Mouse (Mus musculus): ENCODE data around the gene Uggt1.

The Uggt1 gene

DNA sequence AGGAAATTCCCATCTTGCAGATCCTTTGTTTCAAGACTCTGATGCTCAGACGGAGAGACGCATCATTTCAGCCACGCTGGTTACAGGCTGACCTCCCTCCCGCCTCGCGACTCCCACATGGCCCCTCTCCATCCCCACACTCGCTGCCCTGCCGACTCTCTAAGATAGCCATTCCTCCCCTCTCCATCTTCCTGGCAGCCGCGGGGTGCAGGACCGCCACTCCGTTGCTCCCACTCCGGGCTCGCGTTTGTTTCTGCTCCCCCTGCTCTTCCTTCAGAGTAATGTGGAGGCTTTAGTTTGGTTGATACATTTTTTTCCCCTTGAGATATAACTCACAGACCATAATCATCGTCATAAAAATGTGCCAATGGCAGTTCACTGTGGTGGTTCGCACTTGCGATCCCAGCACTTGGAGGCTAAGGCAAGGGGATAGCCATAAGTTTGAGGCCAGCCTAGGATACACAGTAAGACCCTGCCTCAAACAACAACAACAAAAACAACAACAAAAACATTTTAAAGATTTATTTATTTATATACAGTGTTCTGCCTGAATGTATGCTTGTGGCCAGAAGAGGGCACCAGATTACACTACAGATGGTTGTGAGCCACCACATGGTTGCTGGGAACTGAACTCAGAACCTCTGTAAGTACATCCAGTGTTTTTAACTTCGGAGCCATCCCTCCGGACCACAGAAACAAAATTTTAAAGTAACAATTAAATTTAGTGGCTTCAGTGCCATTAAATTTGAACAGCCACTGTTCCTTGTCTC is 11.5 kb upstream of the Uggt1 start:
- no peak for DNase-seq

DNA sequence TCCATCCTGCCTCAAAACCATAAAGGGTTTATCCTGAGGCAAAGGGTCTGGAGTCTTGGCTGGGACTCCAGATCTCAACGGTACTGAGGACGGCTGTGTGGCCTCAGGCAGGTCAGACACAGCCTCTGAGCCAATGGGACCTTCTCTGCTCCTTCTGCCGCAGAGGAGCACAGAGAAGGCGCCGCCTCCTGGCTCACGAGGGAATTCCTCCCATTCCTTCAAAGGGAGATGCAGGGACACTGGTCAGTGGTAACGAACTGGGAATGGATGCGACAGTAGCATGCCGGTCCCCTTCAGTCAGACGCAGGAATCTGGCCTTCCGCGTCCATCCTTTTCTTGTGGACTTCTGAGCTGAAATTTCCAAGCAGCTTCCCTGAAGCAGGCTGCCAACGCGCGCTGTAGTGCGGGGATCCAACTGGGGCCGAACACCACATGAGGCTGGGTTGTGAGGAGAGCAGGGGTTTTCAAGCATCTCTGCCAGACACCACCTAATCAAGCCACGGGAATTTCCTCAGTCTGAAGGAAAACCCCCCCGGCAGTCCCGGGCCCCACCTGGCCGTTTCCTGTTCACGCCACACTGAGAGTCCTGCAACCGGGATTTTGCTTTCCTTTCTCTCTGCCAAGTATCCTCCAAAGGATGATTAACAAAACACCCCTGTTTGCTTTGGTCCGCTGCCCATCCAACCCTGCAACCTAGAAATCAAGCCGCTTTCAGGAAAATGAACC is 10.3 kb upstream of the Uggt1 start:
- peak; percentile 65 for DNase-seq

DNA sequence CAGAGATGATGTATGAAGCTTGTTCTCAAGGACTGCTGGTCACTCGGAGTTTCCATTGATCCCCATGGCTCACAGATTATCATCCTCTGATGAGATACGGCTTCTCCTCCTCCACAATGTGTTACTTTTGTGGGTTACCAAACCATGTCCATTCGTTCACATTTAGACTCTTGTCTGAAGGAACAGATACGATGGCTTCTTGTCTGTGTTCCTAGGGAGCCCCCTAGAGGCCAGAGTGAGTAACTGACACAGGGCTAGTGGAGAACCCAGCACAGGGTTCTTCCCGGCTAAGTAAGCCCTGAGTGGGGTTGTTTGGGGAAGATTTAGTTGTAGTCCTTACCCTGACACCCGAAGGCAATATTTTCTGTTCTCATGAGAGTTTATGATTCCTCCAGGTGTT is 8.3 kb upstream of the Uggt1 start:
- DNase-seq, result peak; percentile 62

DNA sequence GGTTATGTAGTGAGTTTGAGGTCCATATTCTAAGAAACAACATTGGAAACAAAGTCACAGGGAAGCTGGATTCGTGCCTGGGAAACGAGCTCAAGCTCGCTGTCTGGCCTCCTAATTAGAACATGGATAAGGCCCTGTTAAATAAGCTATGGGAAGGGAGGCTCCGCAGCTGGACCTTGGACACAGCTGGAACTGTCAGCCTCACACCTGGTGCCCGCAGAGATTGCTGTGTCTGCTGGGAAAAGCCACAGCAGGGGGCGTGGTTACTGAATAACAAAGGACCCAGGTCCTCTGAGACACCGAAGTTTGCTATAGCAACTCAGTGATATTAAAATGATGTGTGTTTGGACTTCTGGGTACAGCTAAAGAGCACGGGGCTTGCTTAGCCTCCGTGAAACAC is 6.9 kb upstream of the Uggt1 start:
- no peak for DNase-seq

DNA sequence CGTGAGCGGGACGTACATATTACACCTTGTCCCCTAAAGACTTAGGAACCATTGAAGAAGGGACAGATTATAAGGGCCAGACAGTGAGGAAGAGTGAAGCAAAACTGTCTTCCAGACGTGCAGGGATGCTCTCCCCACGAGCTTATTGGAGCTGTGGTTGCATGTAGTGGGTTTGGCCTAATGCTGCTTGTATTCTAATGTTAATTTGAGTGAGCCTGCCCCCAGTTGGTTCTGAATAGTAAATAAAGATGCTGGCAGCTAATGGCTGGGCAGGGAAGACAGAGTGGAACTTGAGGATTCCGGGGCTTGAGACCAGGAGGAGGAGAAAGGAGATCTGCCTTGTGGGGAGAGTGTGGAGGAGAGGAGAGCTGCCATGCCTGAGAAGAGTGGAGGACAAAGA is 2.2 kb upstream of the Uggt1 start:
- DNase-seq, result no peak

DNA sequence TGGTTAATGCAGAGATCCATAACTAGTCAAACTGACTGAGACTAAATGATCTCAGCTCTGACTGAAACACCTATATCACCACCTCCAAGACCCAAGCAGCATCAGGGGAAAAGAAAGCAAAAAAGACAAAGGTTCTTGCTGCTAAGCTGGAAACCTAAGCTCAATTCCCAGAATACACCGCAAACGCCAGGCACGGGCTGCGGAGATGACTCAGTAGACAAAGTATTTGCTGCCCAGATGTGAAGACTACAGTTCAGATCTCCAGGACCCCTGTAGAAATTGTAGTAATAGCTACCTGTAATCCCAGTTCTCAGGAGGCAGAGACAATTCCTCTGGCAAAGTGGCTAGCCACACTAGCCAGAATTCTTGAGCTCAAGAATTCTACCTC is 302 bp upstream of the Uggt1 start:
- no peak for DNase-seq

DNA sequence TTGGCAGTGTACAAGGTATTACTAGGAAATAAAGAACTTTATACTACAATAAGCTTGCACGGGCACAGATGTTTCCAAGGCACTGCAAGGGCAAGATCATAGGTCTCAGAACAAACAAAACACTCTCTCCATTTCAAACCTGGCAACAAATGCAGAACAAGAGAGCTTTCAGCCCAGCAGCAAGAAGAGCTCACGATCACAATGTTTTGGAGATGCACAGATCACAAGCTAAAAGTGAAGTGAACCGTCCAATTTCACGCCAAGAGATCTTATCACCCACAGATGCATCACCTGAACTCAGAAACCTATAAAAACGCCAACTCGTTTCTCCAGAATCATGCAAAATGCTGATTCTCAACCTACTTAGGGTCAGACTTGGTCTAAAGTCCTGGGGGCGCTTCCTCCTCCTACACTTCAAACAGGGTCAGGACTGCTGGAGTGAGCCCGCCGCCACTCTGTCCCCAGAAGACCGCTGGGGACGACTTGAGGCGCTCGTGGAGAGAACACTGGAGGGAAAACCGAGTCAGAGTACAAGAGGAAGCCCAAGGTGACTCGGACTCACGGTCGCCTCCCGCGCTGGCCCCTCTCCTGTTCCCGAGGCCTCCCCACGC is 968 bp downstream of the Uggt1 start:
- DNase-seq, result no peak

DNA sequence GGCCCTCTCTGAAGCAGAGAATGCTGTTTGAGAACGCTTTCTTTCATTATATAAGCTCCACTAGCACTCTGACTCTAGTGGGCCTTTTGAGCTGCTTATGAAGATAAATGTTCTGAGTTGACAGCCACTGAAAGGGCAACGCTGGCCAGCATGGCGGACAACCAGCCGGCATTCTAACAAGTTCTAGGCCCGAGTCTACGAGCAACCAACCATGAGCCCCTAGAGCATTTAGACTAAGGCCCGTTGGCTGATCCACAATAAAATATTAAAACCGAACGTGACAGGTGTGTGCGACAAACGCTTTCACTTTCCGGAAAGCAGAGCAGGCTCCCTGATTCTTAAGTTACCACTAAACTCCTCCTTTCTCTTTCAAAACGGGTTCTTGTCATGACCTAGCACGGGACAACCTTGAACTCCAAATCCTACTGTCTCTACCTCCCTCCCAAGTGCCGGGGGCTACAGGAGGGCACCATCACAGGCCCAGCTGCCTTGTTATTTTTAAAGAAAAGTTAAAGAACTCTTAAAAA is 2.6 kb downstream of the Uggt1 start:
- DNase-seq, result no peak

DNA sequence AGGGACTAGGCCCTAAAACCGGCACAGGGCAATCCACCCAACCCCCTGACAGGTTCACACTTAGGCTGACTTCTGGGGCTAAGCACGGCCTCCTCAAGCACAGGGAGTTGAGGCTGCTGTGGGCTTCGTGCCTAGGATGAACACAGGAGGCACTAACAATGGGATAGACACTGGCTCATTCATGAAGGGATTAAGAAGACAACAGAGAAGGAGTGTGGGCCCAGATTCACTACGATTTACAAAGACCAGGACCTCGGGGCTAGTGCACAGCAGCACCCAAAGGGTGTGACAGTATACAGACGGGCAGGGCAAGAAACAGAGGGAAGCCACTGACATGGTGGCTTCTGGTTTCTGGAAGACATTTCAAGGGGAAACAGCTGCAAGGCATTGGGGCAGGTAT is 4.3 kb downstream of the Uggt1 start:
- no peak for DNase-seq

DNA sequence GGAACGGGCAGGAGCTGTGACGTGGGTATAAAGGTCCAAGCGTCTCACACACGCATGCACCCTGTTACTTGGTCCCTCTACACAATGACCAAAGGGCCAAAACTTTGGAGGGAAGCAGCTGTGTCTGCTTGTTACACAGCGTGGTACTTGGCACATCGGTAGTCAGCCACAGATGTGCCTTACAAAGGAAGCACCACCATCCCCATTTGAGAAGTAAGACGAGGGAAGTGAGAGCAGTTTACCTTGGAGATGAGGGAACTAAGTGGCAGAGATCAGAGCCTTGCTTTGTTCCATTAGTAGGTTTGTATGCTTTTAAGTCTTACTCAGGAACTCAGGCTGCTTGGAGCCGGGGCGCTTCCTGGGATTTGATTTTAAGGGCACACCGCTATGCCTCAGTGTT is 5.1 kb downstream of the Uggt1 start:
- DNase-seq, result no peak

DNA sequence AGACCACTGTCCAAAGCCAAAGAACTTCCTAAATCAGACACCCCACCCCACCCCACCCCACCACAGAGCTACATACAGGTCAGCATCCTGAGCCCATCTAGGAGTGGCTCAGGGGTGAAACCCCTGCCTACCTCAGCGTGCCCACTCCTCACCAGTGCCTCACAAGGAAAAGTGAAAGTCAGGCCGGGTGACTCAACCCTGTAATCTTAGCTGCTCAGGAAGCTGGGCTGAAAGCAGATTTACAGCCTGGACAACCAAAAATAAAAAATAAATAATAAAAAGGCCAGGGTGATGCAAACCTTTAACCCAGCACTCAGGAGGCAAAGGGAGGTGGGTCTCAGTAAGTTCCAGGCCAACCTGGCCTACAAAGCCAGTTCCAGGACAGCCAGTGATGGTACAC is 8.7 kb downstream of the Uggt1 start:
- no peak for DNase-seq

DNA sequence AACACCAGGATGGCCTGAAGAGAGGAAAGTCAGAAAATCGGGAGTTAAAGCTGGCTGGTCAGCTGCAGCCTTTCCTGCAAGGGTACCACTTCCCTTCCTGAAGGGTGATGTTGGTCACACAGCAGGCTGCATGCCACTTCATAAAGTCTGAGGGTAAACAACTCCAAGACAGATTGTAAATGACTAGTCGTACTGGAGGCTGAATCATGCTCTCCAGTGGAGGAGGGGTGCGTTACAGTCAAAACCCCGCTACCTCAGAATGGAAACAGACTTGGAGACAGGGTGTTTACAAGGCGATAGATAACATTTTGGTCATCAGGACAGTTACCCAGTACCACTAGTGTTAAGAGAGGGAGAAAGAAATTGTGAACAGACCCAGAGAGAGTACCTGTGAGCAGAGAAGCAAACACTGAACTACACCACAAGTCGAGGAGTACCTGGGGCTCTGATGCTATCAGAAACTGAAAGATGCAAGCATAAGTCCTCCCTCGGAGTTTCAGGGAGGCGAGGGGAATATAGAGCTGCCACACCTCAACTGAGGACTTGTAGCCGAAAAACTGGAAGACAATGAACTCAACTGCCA is 9.4 kb downstream of the Uggt1 start:
- DNase-seq, result no peak

DNA sequence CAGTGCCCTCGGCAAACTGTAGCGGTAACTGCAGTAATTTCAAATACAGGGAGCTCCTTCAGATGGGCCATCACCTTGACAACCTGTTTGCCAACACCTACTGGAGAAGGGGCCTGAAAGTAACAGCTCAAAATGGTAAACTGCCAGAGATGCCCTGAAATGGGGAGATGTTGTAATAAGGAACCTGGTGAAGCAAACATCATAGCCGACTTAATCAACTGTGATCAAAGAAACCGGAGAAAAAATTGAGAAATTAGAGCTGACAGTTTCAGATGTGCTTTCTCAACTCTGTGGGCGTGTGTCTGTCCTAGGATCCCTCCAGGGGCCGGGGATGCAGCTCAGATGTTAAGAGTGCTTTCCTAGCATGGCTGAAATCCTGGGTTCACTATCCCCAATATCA is 11.3 kb downstream of the Uggt1 start:
- DNase-seq, result no peak

DNA sequence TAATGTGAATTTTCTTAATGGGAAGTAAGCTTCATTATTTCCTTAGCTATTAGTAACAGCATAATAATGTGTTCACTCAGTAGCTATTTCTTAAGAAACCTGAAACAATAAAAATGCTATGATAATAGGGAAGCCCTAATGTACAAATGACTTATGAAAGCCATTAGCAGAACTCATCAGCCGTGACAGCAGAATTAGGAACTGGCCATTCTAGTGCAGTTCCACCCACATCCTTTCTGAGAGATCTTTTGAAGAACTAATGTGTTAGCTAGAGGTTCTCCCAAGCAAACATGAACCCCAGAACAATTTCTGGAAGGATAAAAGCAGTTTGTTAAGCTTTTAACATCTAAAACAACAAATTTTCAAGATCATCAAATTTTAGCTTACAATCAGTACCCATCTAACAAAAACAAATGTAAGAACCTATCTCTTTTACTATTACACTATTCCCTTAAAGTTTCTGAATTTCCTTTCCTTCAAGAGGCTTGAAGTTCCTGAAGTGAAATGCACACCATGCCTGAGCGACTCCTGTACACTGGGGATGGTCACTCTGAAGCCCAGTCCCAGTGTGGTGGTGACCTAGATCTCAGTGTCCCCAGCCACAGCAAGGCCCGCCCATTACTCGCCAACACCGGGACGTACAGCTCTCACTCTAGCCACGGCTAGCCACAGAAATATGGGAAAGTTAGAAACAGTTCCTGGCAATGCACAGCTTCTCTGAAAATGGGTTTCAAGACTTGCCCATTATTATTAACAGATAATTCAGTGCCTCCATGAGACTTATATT is 13.4 kb downstream of the Uggt1 start:
- DNase-seq, result no peak

DNA sequence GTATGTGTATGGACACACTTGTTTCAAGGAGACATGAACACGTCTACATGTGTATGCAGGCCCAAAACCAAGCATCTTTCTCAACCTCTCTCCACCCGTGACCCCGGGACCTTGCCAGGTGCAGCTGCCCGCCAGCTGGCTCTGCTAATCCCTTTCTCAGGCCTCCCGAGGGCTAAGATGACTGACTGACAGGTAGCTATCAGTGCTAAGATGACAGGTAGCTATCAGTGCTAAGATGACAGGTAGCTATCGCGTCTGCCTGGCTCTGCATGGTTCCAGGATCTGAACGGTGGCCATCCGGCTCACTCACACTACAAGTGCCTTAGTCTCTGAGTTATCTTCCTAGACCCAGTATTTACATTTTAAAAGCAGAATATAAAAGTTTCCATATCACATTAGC is 16.1 kb downstream of the Uggt1 start:
- no peak for DNase-seq

DNA sequence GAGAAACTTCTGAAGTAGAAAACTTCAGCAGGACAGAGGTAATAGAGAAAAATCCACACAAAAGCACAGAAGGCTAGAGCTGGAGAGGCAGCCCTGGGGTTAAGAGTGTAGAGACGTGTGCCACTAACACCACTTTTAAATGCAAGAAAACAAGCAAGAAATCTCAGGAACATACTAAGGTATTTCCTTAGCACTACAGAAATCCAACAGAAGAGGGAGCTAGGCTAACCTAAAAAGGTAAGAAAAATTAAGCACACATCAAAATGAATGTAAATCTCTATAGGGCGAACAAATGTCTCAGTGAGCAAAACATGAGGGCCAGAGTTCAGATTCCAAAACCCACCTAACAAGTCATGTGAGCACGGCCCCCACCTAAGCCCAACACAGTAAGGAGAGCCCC is 19.9 kb downstream of the Uggt1 start:
- no peak for DNase-seq

DNA sequence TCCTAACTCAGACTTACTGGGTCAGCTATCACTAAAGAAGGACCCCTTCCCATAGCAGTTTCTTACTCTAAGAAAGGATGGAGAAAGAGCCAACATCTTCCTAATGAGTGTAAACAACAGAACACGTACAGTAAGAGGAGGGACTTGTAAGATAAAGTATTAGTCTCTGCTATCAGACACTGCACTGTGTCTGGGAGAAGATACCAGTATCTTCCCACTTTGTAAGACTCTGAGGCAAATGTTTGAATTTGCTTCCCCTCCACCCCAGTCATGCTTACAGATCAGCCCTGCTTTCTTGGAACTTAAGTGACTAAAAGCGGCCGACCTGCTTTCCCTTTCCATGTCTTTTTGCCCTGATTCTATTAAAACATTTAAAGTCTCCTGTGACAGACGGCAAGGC is 30.2 kb downstream of the Uggt1 start:
- no peak for DNase-seq

DNA sequence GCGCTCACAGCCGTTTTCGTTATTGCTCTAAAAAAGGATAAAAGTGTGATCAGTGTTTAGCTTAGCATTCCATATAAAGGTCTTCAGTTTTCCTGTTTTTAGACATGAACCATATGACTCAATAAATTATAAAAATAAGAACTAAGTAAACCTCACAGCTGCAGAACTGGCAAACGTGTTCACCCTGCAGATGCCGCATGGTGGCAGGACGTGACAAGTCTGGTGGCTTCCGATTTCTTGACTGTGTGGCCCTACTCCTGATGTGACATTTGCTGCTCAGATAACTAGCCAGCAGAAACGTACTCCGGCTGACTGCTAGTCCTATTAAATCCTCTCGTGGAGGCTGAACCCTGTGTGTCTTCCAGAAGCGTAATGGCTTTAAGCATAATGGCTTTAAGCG is 42.8 kb downstream of the Uggt1 start:
- DNase-seq, result no peak

DNA sequence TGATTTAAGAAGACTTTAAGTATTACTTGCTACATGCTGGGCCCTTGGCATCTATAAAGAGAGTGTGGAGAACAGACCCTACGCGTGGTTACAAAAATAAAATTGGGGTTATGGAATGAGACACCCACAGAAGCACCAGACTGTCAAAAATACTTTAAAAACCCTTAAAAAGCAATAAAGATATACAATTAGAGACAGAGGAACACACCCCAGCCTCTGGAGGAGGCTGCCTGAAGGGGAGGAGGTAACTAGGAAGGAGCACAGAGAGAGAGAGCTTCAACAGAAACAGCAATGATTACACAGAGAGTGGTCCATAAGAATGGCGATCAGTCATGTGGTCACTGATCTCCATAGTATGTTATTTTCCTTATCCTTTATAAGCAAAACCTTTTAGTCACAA is 50.0 kb downstream of the Uggt1 start:
- no peak for DNase-seq

DNA sequence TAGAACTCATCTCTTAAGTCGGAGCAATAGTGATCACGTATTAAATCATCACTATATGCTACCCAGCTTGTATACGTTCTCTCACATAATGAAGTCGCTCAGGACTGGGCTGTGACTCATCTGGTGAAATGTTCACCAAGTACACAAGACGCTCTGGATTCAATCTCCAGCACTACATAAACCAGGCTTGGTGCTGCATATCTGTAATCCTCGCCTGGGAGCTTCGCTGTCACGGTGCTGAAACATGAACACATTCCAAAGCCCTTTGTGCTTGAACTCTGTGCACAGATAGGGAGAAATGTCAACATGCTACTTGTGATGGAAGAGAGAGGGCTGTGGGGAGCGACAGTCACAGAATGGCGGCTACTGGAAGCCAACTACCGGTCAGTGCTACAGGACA is 52.6 kb downstream of the Uggt1 start:
- no peak for DNase-seq

DNA sequence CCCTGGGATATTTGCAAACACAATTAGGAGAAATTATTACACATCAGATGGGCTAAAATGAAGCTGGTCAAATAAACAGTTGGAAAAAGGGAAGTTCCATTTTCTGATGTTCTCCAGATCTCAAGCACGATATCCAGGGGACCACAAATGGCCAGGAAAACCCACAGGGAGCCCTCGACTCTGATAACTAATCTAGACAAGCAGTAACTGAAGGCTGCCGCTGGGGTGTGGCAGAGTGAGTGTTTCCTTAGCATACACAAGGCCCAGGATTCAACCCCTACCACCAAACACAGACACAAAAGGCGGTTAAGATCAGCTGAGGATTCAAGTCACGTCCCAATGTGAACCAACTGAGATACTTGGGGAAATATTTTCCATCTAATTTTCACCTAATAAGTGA is 64.5 kb downstream of the Uggt1 start:
- DNase-seq, result no peak

DNA sequence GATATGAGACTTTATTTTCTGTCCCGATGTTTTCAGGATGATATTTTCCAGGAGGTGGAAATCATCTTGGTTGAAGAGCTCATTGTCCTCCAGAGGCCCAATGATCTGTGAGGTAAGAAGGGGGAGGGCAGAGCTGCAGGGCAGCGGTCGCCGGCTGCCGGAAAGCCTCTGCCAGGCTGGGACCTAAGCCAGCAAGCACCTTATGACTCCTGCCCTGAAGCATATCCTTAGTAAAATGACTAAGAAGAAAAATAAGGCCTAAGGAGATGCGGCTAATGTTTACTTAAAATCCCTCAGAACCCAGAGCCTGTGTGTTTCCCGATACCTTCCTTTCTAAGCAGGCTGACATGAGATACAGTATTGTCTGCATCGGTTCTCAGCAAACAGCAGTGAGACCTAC is 71.1 kb downstream of the Uggt1 start:
- DNase-seq, result no peak

DNA sequence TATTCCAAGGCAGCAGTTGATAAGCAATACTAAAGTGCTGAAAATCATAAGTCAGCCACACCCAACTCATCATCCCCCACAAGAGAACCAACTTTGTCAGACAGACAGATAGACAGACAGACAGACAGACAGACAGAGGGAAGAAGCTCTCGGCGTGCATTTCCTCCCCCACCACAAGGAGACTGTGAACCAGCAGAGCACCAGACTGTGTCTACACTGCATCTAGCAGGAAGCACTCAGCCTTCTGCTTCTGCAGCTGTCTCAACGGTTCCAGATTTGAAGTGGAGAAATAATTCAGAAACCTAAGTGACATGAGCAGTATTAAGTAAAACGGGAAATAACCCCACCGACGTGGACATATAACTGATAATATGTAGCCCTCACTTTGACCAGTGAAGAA is 71.6 kb downstream of the Uggt1 start:
- no peak for DNase-seq
